Mouse (Mus musculus) hindbrain, embryonic 15.5 days (tissue): Measurements from ENCODE around the gene Psmb9. TPM values are rescaled to one million over a fixed set of nuclear protein-coding genes. Genes with fewer than 3 reads are reported as not detected.

Experiments used
- ATAC-seq: fragments of 200-750 bp; cut with Nextera tagmentation; 2 replicates; pipeline ENCODE4 v1.8.0; 2017; ENCODE audit warnings: low read depth, moderate number of reproducible peaks, moderate TSS enrichment; ENCODE audit not compliant: low FRiP score
- H3K27ac ChIP-seq: fragments of 300-500 bp; sonication (generic); replicated peaks from 2 replicates; pipeline ENCODE4 v1.5.1; 2015; ENCODE audit warnings: mild to moderate bottlenecking, inconsistent platforms
- H3K27me3 ChIP-seq: fragments of 300-500 bp; sonication (generic); 2 replicates; pipeline ENCODE4 v1.6.1; 2015; ENCODE audit warnings: control low read depth, inconsistent platforms
- H3K36me3 ChIP-seq: fragments of 300-500 bp; sonication (generic); 2 replicates; pipeline ENCODE4 v1.6.1; 2015; ENCODE audit warnings: control low read depth, inconsistent platforms
- H3K4me1 ChIP-seq: fragments of 300-500 bp; sonication (generic); replicated peaks from 2 replicates; pipeline ENCODE4 v1.6.1; 2015; ENCODE audit warnings: control low read depth, inconsistent platforms
- H3K4me2 ChIP-seq: fragments of 300-500 bp; sonication (generic); 2 replicates; pipeline ENCODE4 v1.6.1; 2015; ENCODE audit warnings: moderate library complexity, mild to moderate bottlenecking, inconsistent platforms
- H3K4me3 ChIP-seq: fragments of 300-500 bp; sonication (generic); 2 replicates; pipeline ENCODE4 v1.5.1; 2015; ENCODE audit warnings: mild to moderate bottlenecking, inconsistent platforms
- H3K9ac ChIP-seq: fragments of 300-500 bp; sonication (generic); 2 replicates; pipeline ENCODE4 v1.6.1; 2015; ENCODE audit warnings: inconsistent platforms
- H3K9me3 ChIP-seq: fragments of 300-500 bp; sonication (generic); 2 replicates; pipeline ENCODE4 v1.6.1; 2016; ENCODE audit warnings: control low read depth, inconsistent platforms
- WGBS: fragments of 180-500 bp; shearing (Covaris S2); methylation state at CpG from one replicate; pipeline ENCODE4 v1.1.7; 2015; 5-methylcytosine and 5-hydroxymethylcytosine counted together
- polyA plus RNA-seq: library from polyadenylated mRNA; unstranded; fragments of >200 nt; fragmentation: Nextera tagmentation; extraction: Ambion mirVana; gene quantifications from 2 replicates; pipeline ENCODE4 v1.2.1, GENCODE M21; 2015

The Psmb9 gene
- polyA plus RNA-seq, 1 experiment from 2014 or later = 1.4 TPM

DNA sequence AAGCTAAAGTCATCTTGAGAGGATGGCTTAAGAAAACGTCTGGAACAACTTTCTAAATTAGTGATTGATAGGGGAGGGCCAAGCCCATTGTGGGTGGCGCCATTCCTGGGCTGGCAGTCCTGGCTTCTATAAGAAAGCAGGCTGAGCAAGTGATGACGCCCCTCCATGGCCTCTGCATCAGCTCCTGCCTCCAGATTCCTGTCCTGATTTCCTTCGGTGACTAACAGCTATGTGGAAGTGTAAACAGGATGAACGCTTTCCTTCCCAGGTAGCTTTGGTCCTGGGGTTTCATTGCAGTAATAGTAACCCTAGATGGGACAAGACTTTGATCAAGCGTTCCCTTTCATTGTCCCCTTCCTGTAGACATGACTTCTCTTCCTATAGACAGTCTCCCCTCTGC, 8.5 kb downstream of the Psmb9 start:
- no peaks in the 10 kb centered on the region for H3K9me3 ChIP-seq
- H3K4me2 ChIP-seq = no peak overlapping the region
- H3K36me3 ChIP-seq = no peaks in the 10 kb centered on the region
- WGBS = 73% methylated on average over 6 of the region's 6 CpGs
- H3K4me1 ChIP-seq = no peaks in the 10 kb centered on the region
- no peak for ATAC-seq
- H3K27ac ChIP-seq = no peak overlapping the region
- H3K27me3 ChIP-seq = 0 out of 2 replicates have a peak, but pooled peaks cover 4% of the 10 kb centered on the region
- no peak overlapping the region for H3K4me3 ChIP-seq
- H3K9ac ChIP-seq = no peak overlapping the region

DNA sequence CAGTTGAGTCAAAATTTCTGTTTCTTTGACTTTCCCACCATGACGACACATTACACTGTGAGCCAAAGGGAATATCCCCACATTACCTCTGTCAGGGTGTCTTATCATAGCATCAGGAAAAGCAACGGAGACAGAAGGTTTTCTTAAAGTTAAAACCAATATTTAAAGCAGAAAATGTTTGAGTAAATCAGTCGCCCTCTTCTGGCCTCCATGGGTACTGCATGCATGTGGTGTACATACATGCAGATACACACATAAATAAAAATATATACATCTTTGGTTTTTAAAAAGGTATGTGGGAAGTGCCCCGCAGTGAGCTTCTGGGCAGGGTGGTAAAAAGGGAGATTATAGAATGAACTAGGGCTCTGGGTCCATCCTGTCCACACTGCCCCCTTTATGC, 10.4 kb downstream of the Psmb9 start:
- Histone ChIP-seq H3K4me2 (no peak overlapping the region), H3K4me1 (no peaks in the 10 kb centered on the region), H3K9me3 (no peaks in the 10 kb centered on the region), H3K27ac (no peak overlapping the region), H3K9ac (no peak overlapping the region), H3K4me3 (no peak overlapping the region), H3K27me3 (no peaks in the 10 kb centered on the region), H3K36me3 (no peaks in the 10 kb centered on the region)
- 74% methylated on average over 4 of the region's 4 CpGs for WGBS
- no peak for ATAC-seq

DNA sequence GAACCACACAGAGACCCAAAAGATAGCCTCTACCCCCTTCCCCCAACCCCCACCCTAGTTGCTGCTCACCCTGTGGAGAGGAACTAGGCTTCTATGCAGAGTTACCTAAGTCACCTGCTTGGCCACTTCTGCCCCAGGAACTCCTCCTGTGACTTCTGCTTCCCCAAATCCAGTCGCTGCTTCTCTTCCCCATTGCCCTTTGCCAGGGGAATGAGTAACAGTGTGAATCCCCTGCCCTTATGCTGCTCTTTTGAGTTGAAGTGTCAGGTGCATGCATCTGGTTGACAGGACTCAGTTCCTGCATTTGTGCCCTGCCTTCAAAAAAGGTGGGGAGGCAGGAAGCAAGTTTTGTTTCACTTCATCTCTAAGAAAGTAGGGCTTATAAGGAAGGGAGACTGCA, 13.5 kb downstream of the Psmb9 start:
- no peaks in the 10 kb centered on the region for H3K4me1 ChIP-seq
- no peaks in the 10 kb centered on the region for H3K27me3 ChIP-seq
- no peak overlapping the region for H3K27ac ChIP-seq
- H3K36me3 ChIP-seq = no peaks in the 10 kb centered on the region
- H3K9me3 ChIP-seq = no peaks in the 10 kb centered on the region
- H3K9ac ChIP-seq = no peak overlapping the region
- WGBS = 48% methylated on average over 1 of the region's 1 CpGs
- H3K4me2 ChIP-seq = no peak overlapping the region
- no peak overlapping the region for H3K4me3 ChIP-seq
- no peak for ATAC-seq

DNA sequence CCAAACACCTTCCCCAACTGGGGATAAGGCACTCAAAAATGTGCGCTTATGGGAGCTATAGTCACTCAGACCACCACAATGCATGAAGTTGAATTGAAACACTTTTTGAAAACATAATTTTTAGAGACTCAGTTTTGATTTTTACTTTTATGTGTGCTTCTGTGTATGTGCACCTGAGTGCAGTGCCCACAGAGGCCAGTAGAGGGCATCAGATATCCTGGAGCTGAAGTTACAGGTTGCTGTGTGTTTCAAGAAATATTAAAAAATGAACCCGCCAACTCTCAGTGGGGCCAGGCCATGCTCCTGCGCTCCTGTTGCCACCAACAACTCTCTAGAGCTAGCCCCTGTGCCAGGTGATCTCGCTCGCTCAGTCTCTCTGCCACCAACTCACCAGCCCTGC, 15.0 kb downstream of the Psmb9 start:
- Histone ChIP-seq H3K4me2 (no peak overlapping the region), H3K27ac (no peak overlapping the region), H3K9me3 (no peaks in the 10 kb centered on the region), H3K27me3 (no peaks in the 10 kb centered on the region), H3K36me3 (no peaks in the 10 kb centered on the region), H3K9ac (no peak overlapping the region), H3K4me1 (no peaks in the 10 kb centered on the region), H3K4me3 (no peak overlapping the region)
- ATAC-seq = no peak
- 92% methylated on average over 5 of the region's 5 CpGs for WGBS

DNA sequence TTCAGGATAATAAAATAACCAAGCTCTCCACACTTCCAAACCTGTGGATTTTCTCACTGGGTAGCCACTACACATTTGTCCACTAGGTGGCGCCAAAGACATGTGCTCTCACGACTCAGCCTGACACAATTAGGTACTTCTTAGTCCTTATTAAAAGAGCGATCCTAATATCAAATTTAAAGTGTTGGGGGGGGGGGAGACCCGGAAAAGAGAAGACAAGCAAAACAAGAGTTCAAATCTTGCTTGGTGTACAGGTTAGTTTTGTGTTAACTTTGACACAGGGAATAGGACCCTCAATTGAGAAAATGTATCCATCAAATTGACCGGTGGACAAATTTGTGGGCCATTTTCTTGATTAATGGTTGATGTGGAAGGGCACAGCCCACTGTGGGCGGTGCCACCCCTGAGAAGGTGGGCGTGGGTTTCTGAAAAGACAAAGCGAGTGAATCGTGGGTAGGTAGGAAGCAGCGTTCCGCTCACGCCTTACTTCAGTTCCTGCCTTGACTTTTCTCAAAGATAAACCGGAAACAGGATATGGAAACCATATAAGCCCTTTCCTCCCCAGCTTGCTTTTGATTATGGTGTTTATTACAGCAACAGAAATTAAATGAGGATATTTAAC, 16.6 kb downstream of the Psmb9 start:
- Histone ChIP-seq H3K36me3 (no peaks in the 10 kb centered on the region), H3K9me3 (no peaks in the 10 kb centered on the region), H3K4me2 (no peak overlapping the region), H3K4me1 (no peaks in the 10 kb centered on the region), H3K9ac (no peak overlapping the region), H3K27ac (no peak overlapping the region), H3K4me3 (no peak overlapping the region), H3K27me3 (no peaks in the 10 kb centered on the region)
- ATAC-seq = no peak
- 41% methylated on average over 13 of the region's 13 CpGs for WGBS

DNA sequence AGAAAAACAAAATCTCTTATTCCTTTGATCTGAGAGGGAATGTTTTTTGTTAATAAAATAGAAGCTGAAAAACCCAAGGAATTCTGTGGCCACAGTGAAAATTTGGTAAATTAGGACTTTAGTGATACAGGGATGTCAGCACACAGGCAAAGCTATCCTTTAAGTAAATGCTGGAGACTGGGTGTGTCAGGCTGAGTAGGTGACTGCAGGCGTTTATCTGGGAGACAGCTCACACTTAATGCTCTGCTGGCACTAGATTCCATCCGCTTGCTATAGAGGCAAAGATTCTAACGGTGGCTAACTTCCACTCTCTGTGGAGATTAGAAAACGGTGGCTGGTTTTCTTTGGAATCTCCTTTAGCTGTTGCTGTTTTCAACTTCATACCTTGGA, 17.1 kb downstream of the Psmb9 start:
- H3K27me3 ChIP-seq = no peaks in the 10 kb centered on the region
- H3K4me3 ChIP-seq = no peak overlapping the region
- no peak for ATAC-seq
- H3K4me1 ChIP-seq = no peaks in the 10 kb centered on the region
- H3K9ac ChIP-seq = no peak overlapping the region
- no peak overlapping the region for H3K4me2 ChIP-seq
- H3K36me3 ChIP-seq = no peaks in the 10 kb centered on the region
- 28% methylated on average over 4 of the region's 4 CpGs for WGBS
- H3K27ac ChIP-seq = no peak overlapping the region
- H3K9me3 ChIP-seq = no peaks in the 10 kb centered on the region

DNA sequence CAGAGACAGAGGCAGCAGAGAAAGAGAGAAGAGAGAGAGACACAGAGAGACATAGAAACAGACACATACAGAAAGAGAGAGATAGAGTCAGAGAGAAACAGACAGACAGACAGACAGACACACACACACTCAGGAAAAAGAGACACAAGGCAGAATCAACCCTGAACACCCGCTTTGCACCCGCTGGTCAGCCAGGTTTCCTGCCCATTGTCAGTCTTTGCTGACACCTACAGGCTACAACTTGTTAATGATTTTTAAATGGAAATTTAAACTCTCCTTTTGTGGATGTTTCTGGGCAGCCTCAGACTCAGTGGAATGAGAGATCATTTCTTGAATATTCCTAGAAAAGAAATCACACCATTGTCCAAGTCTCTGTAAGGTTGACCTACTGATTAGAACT, 18.3 kb downstream of the Psmb9 start:
- 0% methylated on average over 2 of the region's 2 CpGs for WGBS
- Histone ChIP-seq H3K27me3 (no peaks in the 10 kb centered on the region), H3K4me2 (no peak overlapping the region), H3K36me3 (no peaks in the 10 kb centered on the region), H3K27ac (no peak overlapping the region), H3K4me3 (no peak overlapping the region), H3K9me3 (no peaks in the 10 kb centered on the region), H3K9ac (no peak overlapping the region), H3K4me1 (no peaks in the 10 kb centered on the region)
- ATAC-seq = no peak

DNA sequence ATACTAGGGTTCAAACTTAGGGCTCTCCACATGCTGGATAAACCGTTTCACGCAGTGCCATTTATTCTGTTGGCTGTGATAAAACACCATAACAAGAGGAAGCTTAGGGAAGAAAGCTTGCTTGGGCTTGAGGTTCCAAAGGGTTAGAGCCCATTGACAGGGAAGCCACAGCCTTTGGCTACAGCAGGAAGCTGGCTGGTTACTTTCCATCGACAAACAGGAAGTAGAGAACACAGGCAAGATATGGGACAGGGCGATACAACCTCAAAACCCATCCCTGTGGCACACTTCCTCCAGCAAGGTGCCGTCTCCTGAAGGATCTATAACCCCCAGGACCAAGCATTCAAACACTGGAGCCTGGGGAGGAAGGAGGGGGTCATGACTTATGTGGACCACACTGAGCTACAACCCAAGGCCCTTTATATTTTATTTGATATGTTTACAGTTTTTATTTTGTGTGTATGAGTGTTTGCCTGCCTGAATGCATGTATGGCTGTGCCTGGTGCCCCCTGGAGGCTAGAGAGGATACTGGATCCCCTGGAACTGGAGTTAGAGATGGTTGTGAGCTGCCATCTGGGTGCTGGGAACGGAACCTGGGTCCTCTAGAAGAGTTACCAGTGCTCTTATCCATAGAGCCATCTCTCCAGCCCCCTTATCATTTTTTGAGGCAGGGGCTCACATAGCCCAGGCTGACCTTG, 22.4 kb downstream of the Psmb9 start:
- H3K27me3 ChIP-seq = no peaks in the 10 kb centered on the region
- H3K9ac ChIP-seq = no peak overlapping the region
- no peaks in the 10 kb centered on the region for H3K9me3 ChIP-seq
- H3K36me3 ChIP-seq = no peaks in the 10 kb centered on the region
- WGBS = 83% methylated on average over 6 of the region's 6 CpGs
- H3K4me1 ChIP-seq = no peaks in the 10 kb centered on the region
- no peak for ATAC-seq
- H3K4me2 ChIP-seq = no peak overlapping the region
- H3K4me3 ChIP-seq = no peak overlapping the region
- H3K27ac ChIP-seq = no peak overlapping the region

DNA sequence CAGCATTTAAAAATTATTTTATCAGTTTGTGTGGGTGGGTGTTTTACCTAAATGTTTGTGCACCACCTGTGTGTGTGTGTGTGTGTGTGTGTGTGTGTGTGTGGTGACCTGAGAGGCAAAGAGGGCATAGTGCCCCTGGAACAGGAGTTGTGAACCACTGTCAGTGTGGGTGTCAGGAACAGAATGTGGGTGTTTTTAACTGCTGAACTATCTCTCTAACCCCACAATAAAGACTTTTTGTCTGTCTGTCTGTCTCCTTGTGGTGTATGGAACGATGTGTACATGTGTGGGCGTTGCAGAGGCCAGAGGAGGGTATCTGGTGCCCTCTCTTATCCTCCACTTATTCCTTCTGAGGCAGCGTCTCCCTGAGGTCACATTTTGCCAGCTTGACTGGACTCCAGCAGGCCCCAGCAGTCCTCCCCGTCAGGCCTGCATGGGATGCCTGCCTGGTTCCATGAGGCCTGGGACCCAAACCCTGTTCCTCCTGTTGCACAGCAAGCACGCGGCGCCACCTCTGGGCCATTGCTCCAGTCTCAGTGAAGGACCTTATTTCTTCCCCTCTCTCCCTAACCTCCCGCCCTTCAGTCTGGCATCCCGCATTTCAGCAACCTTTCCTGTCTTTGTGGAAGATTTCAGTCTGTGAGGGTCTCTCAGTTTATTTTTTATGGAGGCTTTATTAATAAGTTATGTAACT, 23.2 kb downstream of the Psmb9 start:
- Histone ChIP-seq H3K4me3 (no peak overlapping the region), H3K36me3 (no peaks in the 10 kb centered on the region), H3K27me3 (no peaks in the 10 kb centered on the region), H3K4me1 (no peaks in the 10 kb centered on the region), H3K27ac (no peak overlapping the region), H3K9me3 (no peaks in the 10 kb centered on the region), H3K9ac (no peak overlapping the region), H3K4me2 (no peak overlapping the region)
- no peak for ATAC-seq
- 54% methylated on average over 9 of the region's 9 CpGs for WGBS

DNA sequence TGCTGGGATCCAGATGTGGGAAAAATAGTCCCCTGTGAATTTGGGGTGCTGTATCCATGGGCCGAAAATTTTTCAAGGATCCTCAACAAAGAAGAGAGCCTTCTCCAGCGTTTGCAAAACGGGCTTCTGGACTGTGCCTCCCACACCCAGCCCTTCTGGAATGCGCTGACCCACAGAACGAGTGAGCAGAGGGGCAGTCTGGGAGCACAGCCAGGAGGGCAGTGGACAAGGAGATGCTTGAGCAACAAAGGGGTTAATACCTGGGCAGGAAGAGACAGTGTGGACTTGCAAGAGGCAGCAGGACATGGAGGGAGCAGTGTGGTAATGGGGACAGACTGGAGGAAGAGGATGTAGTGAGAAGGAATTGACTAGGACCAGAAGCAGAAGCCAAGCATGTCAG, 32.0 kb downstream of the Psmb9 start:
- Histone ChIP-seq H3K4me2 (no peak overlapping the region), H3K4me1 (no peaks in the 10 kb centered on the region), H3K4me3 (no peak overlapping the region), H3K27me3 (no peaks in the 10 kb centered on the region), H3K9me3 (no peaks in the 10 kb centered on the region), H3K27ac (no peak overlapping the region), H3K9ac (no peak overlapping the region), H3K36me3 (no peaks in the 10 kb centered on the region)
- WGBS = 58% methylated on average over 5 of the region's 5 CpGs
- no peak for ATAC-seq

DNA sequence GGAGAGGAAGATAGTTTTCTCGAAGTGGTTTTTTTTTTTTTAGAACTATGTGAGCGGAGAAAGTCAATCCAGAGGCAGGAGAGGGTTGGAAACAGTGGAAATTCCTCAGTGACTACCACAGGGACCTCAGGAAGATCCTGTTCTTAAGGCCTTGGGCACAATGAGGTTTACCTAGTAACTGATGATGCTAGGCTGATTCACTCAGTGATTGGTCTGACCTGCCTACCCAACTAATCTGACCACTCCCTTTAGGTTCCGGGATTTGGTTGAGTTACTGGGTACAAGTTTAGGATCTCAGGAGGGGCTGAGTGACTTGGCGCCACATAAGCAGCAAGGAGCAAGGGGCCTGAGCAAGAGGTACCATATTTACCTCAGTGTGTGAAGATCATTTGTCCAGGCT, 34.6 kb downstream of the Psmb9 start, which contains the start of gene H2-DMb1:
H2-DMb1 (plus strand) TSS at position 150 of the 400 bp plus-strand sequence.
- WGBS = 75% methylated on average over 4 of the region's 4 CpGs

DNA sequence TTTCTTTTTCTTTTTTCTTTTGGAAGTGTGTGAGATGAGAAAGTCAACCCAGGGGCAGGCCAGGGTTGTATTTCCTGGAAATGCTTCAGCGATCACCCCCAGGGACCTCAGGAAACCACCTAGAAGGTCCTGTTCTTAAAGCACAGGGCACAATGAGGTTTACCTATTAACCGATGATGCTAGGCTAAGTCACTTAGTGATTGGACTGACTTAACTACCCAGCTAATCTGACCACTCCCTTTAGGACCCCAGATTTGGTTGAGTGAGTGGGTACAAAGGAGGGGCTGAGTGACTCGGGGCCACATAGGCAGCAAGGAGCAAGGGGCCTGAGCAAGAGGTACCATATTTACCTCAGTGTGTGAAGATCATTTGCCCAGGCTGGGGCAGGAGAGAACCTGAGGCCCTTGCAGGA, 42.6 kb downstream of the Psmb9 start:
- Histone ChIP-seq H3K27me3 (peaks cover 14% of the 10 kb centered on the region), H3K9me3 (no peaks in the 10 kb centered on the region), H3K4me2 (no peak overlapping the region), H3K4me3 (no peak overlapping the region), H3K27ac (no peak overlapping the region), H3K4me1 (peaks cover 3% of the 10 kb centered on the region), H3K9ac (no peak overlapping the region), H3K36me3 (no peaks in the 10 kb centered on the region)
- 76% methylated on average over 3 of the region's 3 CpGs for WGBS
- ATAC-seq = no peak

More for the DNA sequence above, 34.6 kb downstream of the Psmb9 start, which contains the start of gene H2-DMb1:
- Histone ChIP-seq H3K9ac (no peak within 1 kb of the TSS), H3K4me3 (no peak within 1 kb of the TSS), H3K4me1 (no peaks in the 10 kb centered on the region), H3K9me3 (no peaks in the 10 kb centered on the region), H3K4me2 (no peak within 1 kb of the TSS), H3K27me3 (no peaks in the 10 kb centered on the region), H3K27ac (no peak within 1 kb of the TSS), H3K36me3 (no peaks in the 10 kb centered on the region)
- no peak for ATAC-seq
